Mouse (Mus musculus) heart, postnatal 14 days (tissue): ENCODE measurements around the gene Psmd13. TPM values are rescaled to one million over a fixed set of nuclear protein-coding genes. Genes with fewer than 3 reads are reported as not detected.
A peak's percentile ranks its signal among the peaks of the same experiment; 100 is the strongest.

ENCODE experiments used
- DNase-seq, 2 experiments: peaks; one replicate each; pipeline ENCODE4 v3.0.0; 2021 to 2022
- intact Hi-C: fragments of 180-260 bp; cut with DNase I; formaldehyde crosslinking; loops from one replicate; pipeline ENCODE4 v1.15.1; 2025
- total RNA-seq, 2 experiments: library from RNA; stranded (reverse); gene quantifications; 2 replicates each; pipeline ENCODE4 v1.2.3; 2021

Psmd13 gene
- total RNA-seq, 2 experiments from 2014 or later = 92.6 to 92.8 TPM

DNA sequence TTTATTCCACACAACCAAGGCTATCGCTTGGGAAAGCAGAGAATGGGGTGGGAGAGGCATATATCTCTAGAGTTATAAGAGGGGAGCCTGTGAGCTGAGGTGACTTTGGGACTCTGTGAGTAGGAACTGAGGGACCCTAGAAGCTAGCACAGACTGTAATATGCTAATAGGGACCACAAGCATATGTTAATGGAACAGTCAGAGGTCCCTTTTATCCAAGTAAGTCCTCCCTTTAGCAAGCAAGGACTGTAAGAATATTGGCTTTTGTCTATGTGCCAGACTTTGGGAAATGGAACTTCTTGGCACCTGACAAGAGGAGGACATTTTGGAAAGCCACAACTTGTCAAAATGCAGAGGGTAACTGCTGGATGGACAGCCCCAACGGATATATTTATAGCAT lies 57.1 kb downstream of the Psmd13 start:
- DNase-seq = no peak
- intact Hi-C loops = loop anchor here (2.0 kb wide), 1 partner anchor 30 kb away; no protein-coding TSS in a partner anchor

- peak in 1 of 2 experiments; percentile 28 for DNase-seq
- intact Hi-C loops = loop anchor here (2.0 kb wide), 3 partner anchors 15 to 83 kb away; partner anchors contain the start of genes Bet1l, Gm45717, Gm45785 and Ifitm2
Measured at GRCm38 (mm10) chr7:140939669-140940171, 58.0 kb downstream of the Psmd13 start.

- intact Hi-C loops = loop anchor here (1.0 to 2.0 kb wide), 3 partner anchors 13 to 107 kb away; partner anchors contain the start of genes Bet1l, Gm45717, Gm45785 and Ifitm2
Measured at GRCm38 (mm10) chr7:140941222-140942051, 59.7 kb downstream of the Psmd13 start, which contains the start of gene Pgghg. Gene Pgghg (plus strand): TSS chr7:140941391.

DNA sequence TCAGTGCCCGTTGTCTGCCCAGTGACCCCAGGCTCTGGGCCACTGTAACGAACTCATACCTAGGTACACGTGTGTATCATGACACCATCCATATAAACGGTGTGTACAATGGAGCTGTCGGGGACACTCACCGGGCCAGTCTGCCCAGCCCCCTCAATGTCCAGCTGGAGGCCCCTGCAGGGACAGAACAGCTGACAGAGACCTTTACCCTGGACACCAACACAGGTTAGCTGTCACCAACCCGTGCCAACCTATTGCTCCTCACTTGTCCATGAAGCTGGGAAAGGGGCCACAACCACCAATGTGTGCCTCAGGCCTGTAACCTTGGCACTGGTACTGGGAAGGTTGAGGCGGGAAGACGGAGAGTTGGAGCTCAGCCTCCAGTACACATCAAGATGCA lies 60.6 kb downstream of the Psmd13 start:
- intact Hi-C loops = no loop called here
- no peak for DNase-seq

More at GRCm38 (mm10) chr7:140941222-140942051, 59.7 kb downstream of the Psmd13 start, which contains the start of gene Pgghg:
- DNase-seq = peak; percentile 87

DNA sequence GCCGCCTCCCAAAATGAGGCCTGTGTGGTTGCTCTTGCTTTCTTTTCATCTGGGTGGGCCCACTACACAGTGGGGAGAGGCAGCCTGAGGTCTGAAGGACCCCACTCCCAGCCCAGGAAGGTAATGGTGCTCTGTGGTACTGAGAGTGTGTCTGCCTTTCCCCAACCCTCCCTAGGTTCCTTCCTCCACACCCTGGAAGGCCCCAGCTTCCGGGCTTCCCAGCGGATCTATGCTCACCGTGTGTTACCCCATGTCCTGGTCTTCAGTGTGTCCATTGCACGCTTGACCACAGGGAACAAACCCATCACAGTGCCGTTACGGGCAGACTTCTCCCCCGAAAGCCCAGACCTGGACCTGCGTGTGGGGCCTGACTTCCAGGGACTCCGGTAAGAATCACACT lies 61.0 kb downstream of the Psmd13 start:
- intact Hi-C loops = no loop called here
- no peak for DNase-seq

DNA sequence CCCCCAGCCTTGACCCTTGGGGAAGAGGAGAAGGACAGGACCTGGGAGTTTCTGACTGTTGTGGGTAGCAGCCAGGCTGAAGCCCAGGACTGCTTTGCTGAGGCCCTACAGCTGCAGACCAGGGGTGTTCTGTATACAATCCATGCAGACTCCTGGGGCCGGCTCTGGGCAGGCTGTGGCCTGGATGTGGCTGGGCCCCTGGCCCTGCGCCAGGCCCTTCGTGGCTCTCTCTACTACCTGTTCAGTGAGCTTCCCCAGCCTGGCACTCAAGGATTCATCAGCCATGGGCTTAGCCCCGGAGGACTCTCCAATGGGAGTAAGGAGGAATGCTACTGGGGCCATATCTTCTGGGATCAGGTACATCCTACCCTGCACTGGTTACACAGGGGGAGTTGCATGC lies 61.6 kb downstream of the Psmd13 start:
- no peak for DNase-seq
- intact Hi-C loops = no loop called here

- DNase-seq = no peak
- intact Hi-C loops = no loop called here
Measured at GRCm38 (mm10) chr7:140944236-140944635, 62.5 kb downstream of the Psmd13 start.

GRCm38 (mm10) chr7:140945247-140945646 lies 63.5 kb downstream of the Psmd13 start:
- intact Hi-C loops = no loop called here
- no peak for DNase-seq

DNA sequence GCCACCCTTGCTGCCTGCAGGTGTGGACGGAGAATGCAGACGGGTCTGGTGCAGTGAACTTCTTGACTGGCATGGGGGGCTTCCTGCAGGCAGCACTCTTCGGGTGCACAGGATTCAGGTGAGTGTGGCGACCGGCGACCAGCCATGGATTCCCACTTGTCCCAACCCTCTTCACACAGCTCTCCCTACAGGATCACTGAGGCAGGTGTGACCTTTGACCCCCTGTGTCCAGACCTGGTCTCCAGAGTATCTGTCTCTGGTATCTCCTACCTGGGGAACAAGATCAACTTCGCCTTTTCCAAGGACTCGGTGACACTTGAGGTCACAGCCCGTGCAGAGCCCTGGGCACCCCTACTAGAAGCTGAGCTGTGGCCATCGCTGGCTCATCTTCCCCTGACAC lies 64.5 kb downstream of the Psmd13 start:
- intact Hi-C loops = no loop called here
- no peak for DNase-seq

- peak in 1 of 2 experiments; percentile 25 for DNase-seq
- intact Hi-C loops = no loop called here
Measured at GRCm38 (mm10) chr7:140946980-140947379, 65.2 kb downstream of the Psmd13 start.

DNA sequence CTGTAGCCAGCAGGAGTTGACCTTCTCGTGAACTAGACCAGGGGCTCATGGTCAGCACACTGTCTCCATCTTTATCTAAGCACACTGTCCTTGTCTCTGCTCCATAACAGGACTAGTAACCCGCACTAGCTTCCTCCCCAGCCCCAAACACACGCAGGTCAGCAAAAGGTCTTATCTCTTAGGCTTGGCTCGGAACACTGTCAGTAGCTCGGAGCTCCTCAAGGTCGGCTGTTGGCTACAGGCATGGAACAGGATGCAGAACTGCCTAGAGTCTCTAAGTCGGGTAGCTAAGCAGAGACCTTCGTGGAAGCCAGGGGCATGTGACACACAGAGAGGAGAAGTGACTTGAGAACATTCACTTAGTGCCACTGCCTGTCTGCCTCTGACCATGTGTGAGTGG lies 66.4 kb downstream of the Psmd13 start:
- no peak for DNase-seq
- intact Hi-C loops = no loop called here

Other genes starting within 250 kb of the Psmd13 start
- not detected for gene Olfr53, start 235.5 kb upstream of the Psmd13 start, total RNA-seq
- not detected for gene Olfr539, start 222.0 kb upstream of the Psmd13 start, total RNA-seq
- not detected for gene Olfr45, start 200.0 kb upstream of the Psmd13 start, total RNA-seq
- not detected for gene Olfr541, start 184.7 kb upstream of the Psmd13 start, total RNA-seq
- 1 to 10 TPM in 1 of 2 experiments, under 1 TPM in 1; 0.93 to 5.7 TPM for gene Cyp2e1, start 118.2 kb upstream of the Psmd13 start, total RNA-seq
- gene Syce1, start 94.1 kb upstream of the Psmd13 start, total RNA-seq = not detected
- gene Zfp941, start 59.8 kb upstream of the Psmd13 start, total RNA-seq = under 1 TPM; 0.22 to 0.36 TPM
- not detected for gene Urah, start 47.0 kb upstream of the Psmd13 start, total RNA-seq
- 1 to 10 TPM; 6.2 to 8.4 TPM for gene Scgb1c1, start 36.4 kb upstream of the Psmd13 start, total RNA-seq
- not detected for gene Odf3, start 34.2 kb upstream of the Psmd13 start, total RNA-seq
- not detected for gene Gm45785, start 25.6 kb upstream of the Psmd13 start, total RNA-seq
- 10 to 100 TPM; 23.7 to 24.5 TPM for gene Ric8a, start 25.0 kb upstream of the Psmd13 start, total RNA-seq
- gene Bet1l, start 24.4 kb upstream of the Psmd13 start, total RNA-seq = 10 to 100 TPM; 11.3 to 12.5 TPM
- 10 to 100 TPM; 54.6 to 56.2 TPM for gene Sirt3, start 341 bp downstream of the Psmd13 start, total RNA-seq
- 1,000 to 10,000 TPM; 2,004 to 2,091 TPM for gene Cox8b, start 18.5 kb downstream of the Psmd13 start, total RNA-seq
- gene Nlrp6, start 38.9 kb downstream of the Psmd13 start, total RNA-seq = not detected
- 1 to 10 TPM; 7.4 to 7.7 TPM for gene Pgghg, start 59.4 kb downstream of the Psmd13 start, total RNA-seq
- gene Ifitm5, start 68.3 kb downstream of the Psmd13 start, total RNA-seq = under 1 TPM; 0.38 to 0.80 TPM
- not detected for gene Gm45717, start 74.0 kb downstream of the Psmd13 start, total RNA-seq
- 100 to 1,000 TPM; 130 TPM for gene Ifitm2, start 74.0 kb downstream of the Psmd13 start, total RNA-seq
- 1 to 10 TPM; 3.1 to 4.2 TPM for gene Ifitm1, start 85.3 kb downstream of the Psmd13 start, total RNA-seq
- gene Ifitm3, start 128.8 kb downstream of the Psmd13 start, total RNA-seq = 10 to 100 TPM; 95.6 to 96.3 TPM
- 1 to 10 TPM in 1 of 2 experiments, under 1 TPM in 1; 0.34 to 1.1 TPM for gene Ifitm6, start 136.0 kb downstream of the Psmd13 start, total RNA-seq
- gene Gm17387, start 147.2 kb downstream of the Psmd13 start, total RNA-seq = not detected
- under 1 TPM; 0.07 to 0.14 TPM for gene B4galnt4, start 179.1 kb downstream of the Psmd13 start, total RNA-seq
- under 1 TPM; 0.43 to 0.95 TPM for gene Pkp3, start 196.2 kb downstream of the Psmd13 start, total RNA-seq
- 1 to 10 TPM; 8.0 to 8.1 TPM for gene Sigirr, start 218.6 kb downstream of the Psmd13 start, total RNA-seq
- under 1 TPM; 0.10 to 0.29 TPM for gene Ano9, start 235.8 kb downstream of the Psmd13 start, total RNA-seq
- 10 to 100 TPM; 35.9 to 38.7 TPM for gene Ptdss2, start 240.4 kb downstream of the Psmd13 start, total RNA-seq